Mouse (Mus musculus) kidney, adult 2 months (tissue): ENCODE results near the gene Bcas1. TPM values are rescaled to one million over a fixed set of nuclear protein-coding genes. Genes with fewer than 3 reads are reported as not detected.

Experiments used
- DNase-seq: peaks from one replicate; pipeline ENCODE4 v3.0.0; 2021
- H3K27ac ChIP-seq: fragments of 200-500 bp; 2 replicates; pipeline ENCODE4 v1.5.1; 2012; ENCODE audit warnings: low read depth, low read length, control low read depth, inconsistent platforms; ENCODE audit not compliant: insufficient read depth
- H3K27me3 ChIP-seq: fragments of 200-500 bp; replicated peaks from 2 replicates; pipeline ENCODE4 v1.6.1; 2012; ENCODE audit warnings: mild to moderate bottlenecking, moderate library complexity, low read length, inconsistent platforms; ENCODE audit not compliant: control insufficient read depth, insufficient read depth
- H3K36me3 ChIP-seq: fragments of 200-500 bp; 2 replicates; pipeline ENCODE4 v1.6.1; 2012; ENCODE audit warnings: mild to moderate bottlenecking, moderate library complexity, low read length, inconsistent platforms; ENCODE audit not compliant: control insufficient read depth, insufficient read depth
- H3K4me1 ChIP-seq: fragments of 200-500 bp; 2 replicates; pipeline ENCODE4 v1.6.1; 2011; ENCODE audit warnings: low read length; ENCODE audit not compliant: control insufficient read depth, insufficient read depth
- H3K4me3 ChIP-seq: fragments of 200-500 bp; 2 replicates; pipeline ENCODE4 v1.5.1; 2011; ENCODE audit warnings: mild to moderate bottlenecking, low read depth, low read length, control low read depth; ENCODE audit not compliant: insufficient read depth
- CTCF ChIP-seq: fragments of 200-500 bp; conservative IDR thresholded peaks from 2 replicates; pipeline ENCODE4 v1.5.1; 2011; ENCODE audit warnings: low read depth, mild to moderate bottlenecking, control low read depth, low read length, moderate library complexity, mixed read lengths; ENCODE audit not compliant: insufficient read depth, insufficient read length
- POLR2A ChIP-seq: fragments of 200-500 bp; IDR thresholded peaks from one replicate; pipeline ENCODE4 v1.6.1; 2011; ENCODE audit warnings: low read depth, low read length, control low read depth
- WGBS: fragments of 180-500 bp; shearing (Covaris S2); methylation state at CpG from one replicate; pipeline ENCODE4 v1.1.7; 2018; 5-methylcytosine and 5-hydroxymethylcytosine counted together
- polyA plus RNA-seq: library from polyadenylated mRNA; depleted of rRNA; stranded (reverse); fragments of >200 nt; gene quantifications from 2 replicates; pipeline ENCODE4 v1.2.3, GENCODE M21; 2012

The Bcas1 gene
- polyA plus RNA-seq, 1 experiment, result 0.45 TPM

DNA sequence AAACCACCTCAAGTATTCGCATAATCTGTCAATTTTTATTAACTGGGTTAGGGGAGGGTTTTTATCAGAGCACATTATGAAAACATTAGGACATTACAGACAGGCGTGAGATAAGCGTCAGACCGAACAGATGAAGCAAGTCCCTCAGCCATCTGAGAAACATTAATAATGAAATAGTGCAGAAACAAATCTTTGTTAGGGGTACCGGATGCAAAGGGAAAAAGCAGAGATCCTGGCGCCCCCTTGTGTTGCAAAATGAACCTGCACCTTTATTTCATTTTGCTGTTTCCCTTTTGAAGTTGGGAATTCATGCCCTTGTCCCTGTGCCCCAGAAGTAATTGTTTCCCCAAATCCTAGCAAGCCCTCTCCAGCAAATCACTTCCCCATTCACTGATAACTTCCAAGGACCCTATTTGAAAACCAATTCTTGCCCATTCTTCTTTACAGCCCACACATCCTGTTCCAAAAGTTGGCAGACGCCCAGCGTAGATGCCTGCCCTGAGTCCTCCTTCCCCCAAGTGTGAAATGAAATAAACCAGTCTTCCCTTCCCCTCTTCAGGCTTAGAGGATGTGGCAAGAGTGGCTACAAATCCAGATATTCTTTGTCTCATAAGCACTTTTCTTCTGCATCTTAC is 80.4 kb downstream of the Bcas1 start:
- Histone ChIP-seq H3K36me3 (no peaks in the 10 kb centered on the region), H3K27ac (no peak overlapping the region), H3K4me3 (no peak overlapping the region), H3K27me3 (no peaks in the 10 kb centered on the region), H3K4me1 (peaks cover 10% of the 10 kb centered on the region)
- TF ChIP-seq CTCF, result peak; percentile 62
- TF ChIP-seq POLR2A, result no peak
- 31% methylated on average over 8 of the region's 8 CpGs for WGBS
- peak; percentile 54 for DNase-seq

DNA sequence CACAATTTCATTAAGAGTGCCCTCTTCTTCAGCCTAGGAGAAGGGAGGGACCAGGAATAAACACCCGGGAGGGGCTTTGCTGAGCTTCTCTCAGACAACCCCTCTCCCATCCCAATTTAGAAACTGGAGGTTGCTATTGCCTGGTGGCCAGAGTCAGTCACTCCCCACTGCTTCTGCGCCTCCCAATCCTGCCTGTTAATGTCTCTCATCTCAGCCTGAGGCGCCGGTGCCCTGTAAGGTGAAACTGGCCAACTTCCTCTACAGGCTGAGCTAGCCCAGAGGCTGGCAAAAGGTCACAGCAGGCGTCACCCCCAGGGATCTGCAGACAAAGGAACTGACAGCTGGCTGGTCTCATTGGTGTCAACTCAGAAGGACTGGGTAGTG is 82.2 kb downstream of the Bcas1 start:
- TF ChIP-seq POLR2A (no peak), CTCF (no peak)
- DNase-seq, result peak; percentile 57
- H3K4me1 ChIP-seq, result peaks cover 10% of the 10 kb centered on the region
- no peaks in the 10 kb centered on the region for H3K27me3 ChIP-seq
- no peak overlapping the region for H3K4me3 ChIP-seq
- H3K36me3 ChIP-seq, result no peaks in the 10 kb centered on the region
- H3K27ac ChIP-seq, result no peak overlapping the region; the same call in 1 of the 2 replicates
- WGBS, result 26% methylated on average over 5 of the region's 5 CpGs

DNA sequence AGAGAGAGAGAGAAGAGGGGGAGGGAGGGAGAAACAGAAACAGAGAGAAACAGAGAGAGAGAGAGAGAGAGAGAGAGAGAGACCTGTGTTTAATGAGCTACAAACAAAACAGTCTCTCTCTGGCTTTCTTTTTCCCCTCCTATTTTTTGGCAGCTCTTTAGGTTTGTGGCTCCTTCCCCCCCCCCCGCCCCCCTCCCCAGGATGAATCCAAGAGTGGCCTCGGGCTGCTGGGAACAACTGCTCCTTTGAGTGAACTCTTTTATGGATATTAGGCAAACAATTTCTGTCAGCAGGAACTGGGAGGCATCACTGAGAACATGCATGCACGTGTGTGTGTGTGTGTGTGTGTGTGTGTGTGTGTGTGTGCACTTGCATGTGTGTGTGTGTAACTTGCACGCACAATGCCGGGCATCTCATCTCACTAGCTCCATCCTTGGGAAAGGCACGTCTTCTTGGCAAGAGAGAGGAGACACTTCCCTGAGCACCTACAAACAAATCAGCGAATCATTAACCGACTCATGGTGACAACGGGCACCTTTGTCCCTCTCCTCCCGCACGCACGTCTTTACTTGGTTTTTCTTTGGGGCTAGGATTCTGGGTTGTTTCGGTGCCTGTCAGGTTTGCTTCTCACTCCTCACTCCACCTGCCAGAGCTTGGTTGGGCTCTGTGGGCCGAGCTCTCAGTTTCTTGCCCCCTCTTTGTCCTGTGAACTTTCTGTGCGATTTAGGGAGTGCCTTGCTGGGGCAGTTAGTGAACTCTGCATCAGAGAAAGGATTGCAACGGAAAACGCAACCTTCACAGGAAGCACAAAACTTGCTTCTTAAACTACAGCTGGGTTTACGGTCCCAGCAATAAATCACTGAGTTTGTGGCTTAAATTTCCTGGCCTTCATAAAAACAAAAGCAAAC is 82.9 kb downstream of the Bcas1 start:
- DNase-seq, result peak; percentile 51
- no peak overlapping the region for H3K4me3 ChIP-seq
- no peaks in the 10 kb centered on the region for H3K36me3 ChIP-seq
- H3K27me3 ChIP-seq, result no peaks in the 10 kb centered on the region
- H3K4me1 ChIP-seq, result peaks cover 10% of the 10 kb centered on the region
- 20% methylated on average over 18 of the region's 18 CpGs for WGBS
- peak overlapping the region; percentile 6; the same call in 1 of the 2 replicates for H3K27ac ChIP-seq
- no peak for TF ChIP-seq POLR2A
- TF ChIP-seq CTCF, result no peak

DNA sequence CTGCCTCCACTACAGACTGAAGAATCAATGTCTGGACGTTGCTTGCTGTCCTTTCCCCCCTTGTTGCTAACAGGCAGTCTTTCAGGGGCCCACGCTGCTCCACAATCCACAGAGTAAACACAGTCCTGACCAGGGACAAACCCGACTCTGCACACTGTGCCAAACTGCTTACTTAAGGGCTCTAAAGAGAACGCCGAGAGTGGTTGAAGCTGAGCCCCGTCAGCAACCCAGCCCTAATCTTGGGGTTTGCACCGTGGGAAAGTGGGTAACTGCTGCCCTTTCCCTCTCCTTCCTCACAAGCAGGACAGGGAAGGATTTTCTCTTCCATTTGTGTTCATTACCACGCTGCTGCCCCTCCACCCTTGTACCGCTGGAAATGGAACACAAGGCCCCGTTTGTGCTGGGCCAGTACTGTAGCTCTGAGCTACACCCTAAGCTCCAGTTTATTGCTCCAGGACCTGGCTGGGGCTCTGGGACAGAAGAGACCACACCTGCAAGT is 83.8 kb downstream of the Bcas1 start:
- peaks cover 10% of the 10 kb centered on the region for H3K4me1 ChIP-seq
- 57% methylated on average over 10 of the region's 10 CpGs for WGBS
- no peak overlapping the region for H3K4me3 ChIP-seq
- TF ChIP-seq CTCF, result no peak
- TF ChIP-seq POLR2A, result no peak
- no peaks in the 10 kb centered on the region for H3K27me3 ChIP-seq
- H3K27ac ChIP-seq, result no peak overlapping the region
- no peaks in the 10 kb centered on the region for H3K36me3 ChIP-seq
- no peak for DNase-seq

DNA sequence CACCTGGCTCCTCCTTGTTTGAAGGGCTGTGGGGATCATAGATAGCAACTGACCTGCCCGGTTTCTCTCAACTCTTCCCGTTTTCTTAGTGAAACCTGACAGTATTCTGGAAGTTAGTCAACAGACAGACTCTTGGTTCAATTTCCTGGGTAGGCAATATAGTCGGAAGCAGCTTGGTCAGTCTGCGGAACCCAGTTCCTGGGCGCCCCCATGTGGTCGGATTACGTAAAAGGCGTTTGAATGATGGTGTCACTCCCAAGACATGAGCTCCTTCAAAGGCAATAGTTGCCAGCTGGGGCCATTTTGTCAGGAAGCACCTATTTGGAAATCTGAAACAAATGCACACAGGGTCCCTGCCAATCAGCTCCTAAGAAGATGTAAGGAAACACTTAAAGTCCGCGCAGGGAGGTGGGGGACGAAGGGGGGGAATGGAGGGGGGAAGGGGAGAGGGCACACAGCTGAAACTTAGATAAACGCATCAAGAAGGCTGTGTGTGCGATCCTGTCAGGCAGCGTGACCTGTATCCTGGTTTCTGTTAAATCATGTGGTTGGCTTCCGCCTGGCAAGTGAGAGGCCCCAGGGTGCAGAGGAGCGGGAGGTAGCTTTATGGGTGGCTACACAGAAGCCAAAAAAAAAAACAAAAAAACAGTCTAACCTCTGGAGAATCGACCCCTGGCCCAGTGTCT is 84.4 kb downstream of the Bcas1 start:
- no peak overlapping the region for H3K27ac ChIP-seq
- TF ChIP-seq CTCF (peak; percentile 63), POLR2A (no peak)
- no peaks in the 10 kb centered on the region for H3K36me3 ChIP-seq
- DNase-seq, result peak; percentile 78
- no peak overlapping the region for H3K4me3 ChIP-seq
- 29% methylated on average over 17 of the region's 17 CpGs for WGBS
- H3K4me1 ChIP-seq, result peaks cover 10% of the 10 kb centered on the region
- H3K27me3 ChIP-seq, result no peaks in the 10 kb centered on the region

DNA sequence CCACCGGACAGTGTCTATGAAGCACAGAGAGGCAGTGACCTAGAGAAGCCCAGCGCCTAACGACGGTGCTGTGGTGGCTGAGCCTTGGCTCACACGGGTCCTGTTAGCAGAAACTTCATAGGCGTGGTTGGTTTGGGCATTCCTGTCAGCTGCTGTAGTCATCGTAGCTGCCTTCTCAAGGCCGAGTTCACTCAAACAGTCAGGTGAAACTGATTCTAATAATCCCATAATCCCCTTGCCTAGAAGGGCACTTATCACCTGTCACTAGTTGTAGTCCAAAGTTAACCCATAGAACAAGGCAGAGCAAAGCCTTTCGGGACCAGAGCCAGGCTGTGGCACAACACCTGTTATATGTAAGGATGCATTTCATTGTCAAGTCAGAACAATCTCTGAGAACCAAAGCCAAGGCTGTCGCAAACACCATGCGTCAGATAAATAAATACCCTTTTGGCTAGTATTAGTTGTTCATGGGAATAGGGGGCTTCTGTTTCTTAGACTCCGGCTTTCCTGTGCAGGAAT is 85.3 kb downstream of the Bcas1 start:
- H3K27ac ChIP-seq, result no peak overlapping the region
- no peak for DNase-seq
- no peak overlapping the region for H3K4me3 ChIP-seq
- no peaks in the 10 kb centered on the region for H3K36me3 ChIP-seq
- H3K27me3 ChIP-seq, result no peaks in the 10 kb centered on the region
- no peak for TF ChIP-seq CTCF
- no peak for TF ChIP-seq POLR2A
- WGBS, result 90% methylated on average over 12 of the region's 12 CpGs
- peaks cover 10% of the 10 kb centered on the region for H3K4me1 ChIP-seq
